Mouse (Mus musculus) limb, embryonic 15.5 days (tissue): ENCODE measurements at regions not wholly inside any gene's neighbourhood (a gene's known extent, or its start where the extent isn't known, plus 50 kb on each side); places are given as distances from the start of the nearest gene placed in this dataset.

Experiments used
- ATAC-seq: fragments of 200-750 bp; cut with Nextera tagmentation; 2 replicates; pipeline ENCODE4 v1.8.0; 2017; ENCODE audit warnings: low read depth, moderate TSS enrichment; ENCODE audit not compliant: insufficient number of reproducible peaks, low FRiP score, low TSS enrichment
- H3K27ac ChIP-seq: fragments of 300-500 bp; sonication (generic); 2 replicates; pipeline ENCODE4 v1.5.1; 2015; ENCODE audit warnings: moderate library complexity, mild to moderate bottlenecking, inconsistent platforms
- H3K27me3 ChIP-seq: fragments of 300-500 bp; sonication (generic); 2 replicates; pipeline ENCODE4 v1.6.1; 2015; ENCODE audit warnings: inconsistent platforms
- H3K36me3 ChIP-seq: fragments of 300-500 bp; sonication (generic); 2 replicates; pipeline ENCODE4 v1.6.1; 2015; ENCODE audit warnings: inconsistent platforms
- H3K4me1 ChIP-seq: fragments of 300-500 bp; sonication (generic); 2 replicates; pipeline ENCODE4 v1.6.1; 2015; ENCODE audit warnings: inconsistent platforms
- H3K4me2 ChIP-seq: fragments of 300-500 bp; sonication (generic); 2 replicates; pipeline ENCODE4 v1.6.1; 2015; ENCODE audit warnings: mild to moderate bottlenecking, inconsistent platforms
- H3K4me3 ChIP-seq: fragments of 300-500 bp; sonication (generic); 2 replicates; pipeline ENCODE4 v1.5.1; 2015; ENCODE audit warnings: mild to moderate bottlenecking, inconsistent platforms
- H3K9ac ChIP-seq: fragments of 300-500 bp; sonication (generic); 2 replicates; pipeline ENCODE4 v1.6.1; 2015; ENCODE audit warnings: inconsistent platforms
- H3K9me3 ChIP-seq: fragments of 300-500 bp; sonication (generic); 2 replicates; pipeline ENCODE4 v1.6.1; 2016; ENCODE audit warnings: inconsistent platforms
- WGBS: fragments of 180-500 bp; shearing (Covaris S2); methylation state at CpG from one replicate; pipeline ENCODE4 v1.1.7; 2015; 5-methylcytosine and 5-hydroxymethylcytosine counted together

DNA sequence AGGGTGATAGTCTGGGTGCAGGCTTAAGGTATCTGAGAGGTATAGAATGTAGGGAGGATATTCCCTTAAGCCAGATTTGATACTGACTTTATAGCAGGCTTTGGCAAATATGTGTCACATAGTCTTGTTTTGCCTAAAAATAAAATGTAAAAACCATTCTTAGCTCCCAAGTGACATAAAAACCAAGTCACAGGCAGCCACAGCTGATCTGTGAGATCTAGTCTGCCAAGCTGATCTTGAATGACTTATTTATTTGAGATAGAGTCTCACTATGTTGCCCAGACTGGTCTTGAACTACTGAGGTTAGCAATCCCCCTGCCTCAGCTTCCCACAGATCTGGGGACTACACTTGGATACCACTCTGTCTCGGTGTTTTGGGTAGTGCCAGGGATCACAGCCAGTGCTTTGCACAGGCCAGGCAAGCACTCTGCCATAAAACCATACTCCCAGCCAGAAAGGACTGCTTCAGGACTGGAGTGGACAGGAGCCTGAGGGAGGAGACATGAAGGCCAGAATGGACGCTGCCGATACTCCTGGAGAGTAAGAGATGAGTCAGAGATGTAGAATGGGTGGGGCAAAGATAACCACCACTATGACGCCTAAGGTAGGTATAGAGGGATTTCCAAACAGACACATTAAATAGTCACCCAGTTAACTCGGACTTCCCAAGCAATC lies 51.0 kb upstream of the Rnf24 start:
- H3K9ac ChIP-seq, result no peak overlapping the region
- H3K4me2 ChIP-seq, result no peak overlapping the region
- H3K27ac ChIP-seq, result no peak overlapping the region
- H3K36me3 ChIP-seq, result no peaks in the 10 kb centered on the region
- H3K4me1 ChIP-seq, result peaks cover 23% of the 10 kb centered on the region
- ATAC-seq, result no peak
- no peaks in the 10 kb centered on the region for H3K27me3 ChIP-seq
- 70% methylated on average over 5 of the region's 5 CpGs for WGBS
- H3K4me3 ChIP-seq, result no peak overlapping the region
- no peaks in the 10 kb centered on the region for H3K9me3 ChIP-seq
